Mouse (Mus musculus) small intestine, adult 2 months (tissue): ENCODE data around the gene Klhl12. TPM values are rescaled to one million over a fixed set of nuclear protein-coding genes. Genes with fewer than 3 reads are reported as not detected.

Experiments
- H3K27ac ChIP-seq: fragments of 200-500 bp; 2 replicates; pipeline ENCODE4 v1.5.1; 2012; ENCODE audit warnings: low read depth, low read length, control low read depth, inconsistent platforms; ENCODE audit not compliant: insufficient read depth
- H3K27me3 ChIP-seq: fragments of 200-500 bp; 2 replicates; pipeline ENCODE4 v1.6.1; 2012; ENCODE audit warnings: mild to moderate bottlenecking, moderate library complexity, low read length, inconsistent platforms; ENCODE audit not compliant: control insufficient read depth, insufficient read depth
- H3K36me3 ChIP-seq: fragments of 200-500 bp; 2 replicates; pipeline ENCODE4 v1.6.1; 2012; ENCODE audit warnings: mild to moderate bottlenecking, low read length, control low read depth, inconsistent platforms; ENCODE audit not compliant: control insufficient read depth, insufficient read depth
- H3K4me1 ChIP-seq: fragments of 200-500 bp; 2 replicates; pipeline ENCODE4 v1.6.1; 2012; ENCODE audit warnings: low read length, inconsistent platforms, mixed read lengths; ENCODE audit not compliant: control insufficient read depth, insufficient read depth, insufficient read length
- H3K4me3 ChIP-seq: fragments of 200-500 bp; 2 replicates; pipeline ENCODE4 v1.5.1; 2012; ENCODE audit warnings: low read depth, mild to moderate bottlenecking, control low read depth, inconsistent platforms, low read length, moderate library complexity
- CTCF ChIP-seq: fragments of 200-500 bp; IDR thresholded peaks from 2 replicates; pipeline ENCODE4 v1.5.1; 2012; ENCODE audit warnings: low read depth, mild to moderate bottlenecking, control low read depth, inconsistent platforms, low read length, moderate library complexity, mixed read lengths; ENCODE audit not compliant: insufficient replicate concordance, insufficient read length; ENCODE audit errors: extremely low read depth
- POLR2A ChIP-seq: fragments of 200-500 bp; IDR thresholded peaks from 2 replicates; pipeline ENCODE4 v1.6.1; 2012; ENCODE audit warnings: low read depth, mild to moderate bottlenecking, control low read depth, inconsistent platforms, low read length, moderate library complexity
- WGBS: fragments of 180-500 bp; shearing (Covaris S2); methylation state at CpG from one replicate; pipeline ENCODE4 v1.1.7; 2018; 5-methylcytosine and 5-hydroxymethylcytosine counted together
- polyA plus RNA-seq: library from polyadenylated mRNA; depleted of rRNA; stranded (reverse); fragments of >200 nt; gene quantifications from 2 replicates; pipeline ENCODE4 v1.2.3, GENCODE M21; 2012

Gene Klhl12
- polyA plus RNA-seq, 1 experiment = 2.3 TPM

DNA sequence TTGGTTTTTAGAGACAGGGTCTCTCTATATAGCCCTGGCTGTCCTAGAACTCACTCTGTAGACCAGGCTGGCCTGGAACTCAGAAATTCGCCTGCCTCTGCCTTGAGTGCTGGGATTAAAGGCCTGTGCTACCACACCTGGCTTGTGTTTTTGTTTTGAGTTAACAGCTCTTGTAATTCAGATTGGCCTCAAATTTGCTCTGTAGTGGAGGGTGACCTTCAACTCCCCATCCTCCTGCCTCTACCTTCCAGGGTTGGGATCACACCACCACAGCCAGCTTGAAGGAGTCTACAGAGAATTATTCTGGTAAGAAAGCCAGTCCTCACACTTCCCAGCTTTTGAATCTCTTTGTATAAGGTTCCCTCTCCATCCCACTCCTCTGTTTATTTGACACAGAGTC lies 45.6 kb downstream of the Klhl12 start:
- no peak for TF ChIP-seq POLR2A
- no peak for TF ChIP-seq CTCF
- Histone ChIP-seq H3K4me1 (peaks cover 3% of the 10 kb centered on the region; the same call in 1 of the 2 replicates), H3K27ac (no peak overlapping the region), H3K27me3 (no peaks in the 10 kb centered on the region), H3K4me3 (no peak overlapping the region), H3K36me3 (peaks cover 27% of the 10 kb centered on the region)
- 100% methylated on average over 1 of the region's 1 CpGs for WGBS

DNA sequence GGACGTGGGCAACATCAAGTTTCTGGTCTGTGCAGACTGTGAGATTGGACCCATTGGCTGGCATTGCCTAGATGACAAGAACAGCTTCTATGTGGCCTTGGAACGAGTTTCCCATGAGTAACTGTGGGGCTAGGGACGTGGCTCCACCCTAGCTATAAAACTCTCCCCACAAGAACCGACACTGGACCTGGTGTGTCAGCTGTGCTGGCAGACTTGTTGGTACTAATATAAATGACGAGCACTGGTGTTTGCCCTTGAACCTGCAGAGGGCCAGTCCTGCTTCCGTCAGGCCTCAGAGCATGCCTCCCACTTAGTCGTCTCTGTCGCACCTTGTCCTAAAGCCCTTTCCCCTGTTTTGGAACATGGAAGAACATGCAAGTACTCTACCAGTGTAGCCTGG lies 50.9 kb downstream of the Klhl12 start:
- no peak overlapping the region for H3K27ac ChIP-seq
- TF ChIP-seq POLR2A = no peak
- TF ChIP-seq CTCF = no peak
- peaks cover 40% of the 10 kb centered on the region for H3K36me3 ChIP-seq
- no peak overlapping the region for H3K4me3 ChIP-seq
- 75% methylated on average over 8 of the region's 8 CpGs for WGBS
- no peaks in the 10 kb centered on the region for H3K27me3 ChIP-seq
- H3K4me1 ChIP-seq = no peaks in the 10 kb centered on the region

DNA sequence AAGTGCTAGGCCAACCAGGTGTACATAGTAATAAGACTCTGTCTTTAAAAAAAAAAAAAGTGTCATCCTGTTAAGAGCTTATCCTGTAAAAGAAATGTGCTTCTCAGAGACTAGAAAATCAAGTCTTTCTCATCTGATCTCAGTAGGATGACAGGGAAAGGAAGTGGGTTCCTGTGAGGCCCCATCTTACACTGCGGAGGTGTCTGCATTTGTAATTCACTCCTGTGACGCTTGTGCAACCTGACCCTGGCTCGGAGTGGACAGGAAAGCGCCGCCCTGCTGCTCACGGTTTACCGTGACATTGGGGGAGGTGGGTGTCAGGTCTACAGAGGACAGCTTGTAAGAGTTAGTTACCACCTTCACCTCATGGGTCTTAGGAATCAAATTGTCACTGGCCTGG lies 54.7 kb downstream of the Klhl12 start:
- TF ChIP-seq POLR2A = no peak
- no peak for TF ChIP-seq CTCF
- 76% methylated on average over 7 of the region's 7 CpGs for WGBS
- H3K4me1 ChIP-seq = 0 out of 2 replicates have a peak, but pooled peaks cover 3% of the 10 kb centered on the region
- no peak overlapping the region for H3K4me3 ChIP-seq
- no peak overlapping the region for H3K27ac ChIP-seq
- peaks cover 25% of the 10 kb centered on the region for H3K36me3 ChIP-seq
- no peaks in the 10 kb centered on the region for H3K27me3 ChIP-seq

DNA sequence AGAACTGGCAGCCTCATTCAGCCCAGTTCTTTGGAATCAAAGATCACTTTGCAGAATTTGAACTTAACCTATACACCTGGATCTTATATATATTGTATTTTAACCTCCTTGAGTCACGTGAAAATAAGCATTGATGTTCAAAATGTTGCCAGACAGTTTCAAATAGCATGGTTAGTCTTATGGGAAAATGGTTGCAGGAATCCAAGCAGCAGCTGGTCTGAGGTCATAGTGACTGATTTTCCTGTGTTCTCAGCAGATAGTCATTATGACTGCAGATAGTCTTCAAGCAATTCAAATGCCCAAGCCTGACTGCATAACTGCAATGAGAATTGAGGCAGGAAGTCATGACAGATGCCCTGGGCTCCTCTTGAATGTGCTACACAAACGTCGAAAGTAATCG lies 56.9 kb downstream of the Klhl12 start:
- no peak for TF ChIP-seq CTCF
- no peak for TF ChIP-seq POLR2A
- Histone ChIP-seq H3K4me3 (no peak overlapping the region), H3K27me3 (no peaks in the 10 kb centered on the region), H3K36me3 (peaks cover 13% of the 10 kb centered on the region), H3K27ac (no peak overlapping the region), H3K4me1 (0 out of 2 replicates have a peak, but pooled peaks cover 3% of the 10 kb centered on the region)
- WGBS = 71% methylated on average over 4 of the region's 4 CpGs

DNA sequence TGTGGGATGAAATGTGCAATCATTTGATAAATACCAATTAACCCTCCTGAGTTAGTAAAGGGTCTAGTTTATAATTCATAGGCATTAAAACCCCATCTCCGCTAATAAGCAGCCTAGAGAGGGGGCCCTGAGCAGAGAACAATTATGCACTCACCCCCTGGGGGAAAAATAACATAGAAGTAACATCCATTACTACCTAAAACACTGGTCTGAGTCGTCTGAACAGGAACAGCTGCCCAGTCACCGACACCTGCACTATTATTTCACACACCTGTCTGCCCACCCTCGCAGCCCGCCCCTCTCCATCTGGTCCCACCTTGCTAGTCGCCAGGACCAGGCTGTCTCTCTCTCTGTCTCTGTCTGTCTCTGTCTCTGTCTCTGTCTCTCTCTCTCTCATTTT lies 57.3 kb downstream of the Klhl12 start:
- TF ChIP-seq POLR2A (no peak), CTCF (no peak)
- Histone ChIP-seq H3K4me3 (no peak overlapping the region), H3K4me1 (0 out of 2 replicates have a peak, but pooled peaks cover 3% of the 10 kb centered on the region), H3K36me3 (peaks cover 10% of the 10 kb centered on the region), H3K27ac (no peak overlapping the region), H3K27me3 (no peaks in the 10 kb centered on the region)
- WGBS = 65% methylated on average over 6 of the region's 6 CpGs

DNA sequence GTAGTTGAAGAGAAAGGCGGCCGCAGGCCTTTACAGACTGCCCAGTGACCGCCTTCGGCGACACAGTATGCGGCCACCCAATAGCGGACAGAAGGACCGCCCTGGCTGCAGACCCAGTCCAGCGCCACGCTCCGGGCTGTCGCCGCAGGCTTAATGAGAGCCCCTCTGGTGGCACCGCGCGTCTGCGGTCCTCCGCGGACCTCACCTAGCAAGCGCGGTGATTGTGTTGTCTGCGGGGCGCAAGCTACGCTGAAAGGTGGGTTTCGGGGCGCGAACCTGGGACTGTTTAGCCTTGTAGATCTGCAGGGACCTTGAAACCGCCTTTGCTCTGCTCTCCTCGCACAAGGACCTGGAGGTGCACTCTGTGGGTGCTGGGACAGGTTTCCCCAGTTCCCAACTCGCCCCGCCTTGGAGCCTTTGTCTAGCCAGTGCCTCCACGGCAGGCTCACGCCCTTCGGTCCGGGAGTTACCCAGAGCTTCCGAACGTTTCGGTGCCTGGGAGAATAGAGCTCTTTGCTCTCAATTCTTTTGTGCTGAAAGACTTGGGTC lies 58.1 kb downstream of the Klhl12 start:
- H3K27me3 ChIP-seq = no peaks in the 10 kb centered on the region
- no peak overlapping the region for H3K27ac ChIP-seq
- peak overlapping the region; percentile 64 for H3K4me3 ChIP-seq
- TF ChIP-seq POLR2A = no peak
- no peak for TF ChIP-seq CTCF
- under 1% methylated on average over 38 of the region's 38 CpGs for WGBS
- peaks cover 3% of the 10 kb centered on the region; the same call in 1 of the 2 replicates for H3K36me3 ChIP-seq
- H3K4me1 ChIP-seq = 0 out of 2 replicates have a peak, but pooled peaks cover 3% of the 10 kb centered on the region

- Histone ChIP-seq H3K4me3 (peak overlapping the region; percentile 64), H3K36me3 (no peaks in the 10 kb centered on the region), H3K27ac (no peak overlapping the region), H3K27me3 (no peaks in the 10 kb centered on the region), H3K4me1 (peaks cover 6% of the 10 kb centered on the region; the same call in 1 of the 2 replicates)
- TF ChIP-seq CTCF = no peak
- TF ChIP-seq POLR2A = no peak
- 37% methylated on average over 16 of the region's 16 CpGs for WGBS
Observed at GRCm38 (mm10) chr1:134513876-134514590, 58.7 kb downstream of the Klhl12 start.
